Mouse (Mus musculus) C2C12 (cell line): ENCODE results near the gene Elavl4.

Experiments used
- CTCF ChIP-seq: IDR thresholded peaks from one replicate; pipeline ENCODE4 v1.5.1; 2011; ENCODE audit not compliant: control insufficient read depth, insufficient read depth, insufficient read length
- FOSL1 ChIP-seq: IDR thresholded peaks from one replicate; pipeline ENCODE4 v1.8.0; 2011; ENCODE audit warnings: mild to moderate bottlenecking, low read length; ENCODE audit not compliant: poor library complexity, insufficient read depth, severe bottlenecking
- MAX ChIP-seq: IDR thresholded peaks from one replicate; pipeline ENCODE4 v1.6.1; 2011; ENCODE audit warnings: mild to moderate bottlenecking, control low read depth
- MYOG ChIP-seq: IDR thresholded peaks from one replicate; pipeline ENCODE4 v1.6.1; 2011; ENCODE audit not compliant: control insufficient read depth, insufficient read length; ENCODE audit errors: extremely low read depth

DNA sequence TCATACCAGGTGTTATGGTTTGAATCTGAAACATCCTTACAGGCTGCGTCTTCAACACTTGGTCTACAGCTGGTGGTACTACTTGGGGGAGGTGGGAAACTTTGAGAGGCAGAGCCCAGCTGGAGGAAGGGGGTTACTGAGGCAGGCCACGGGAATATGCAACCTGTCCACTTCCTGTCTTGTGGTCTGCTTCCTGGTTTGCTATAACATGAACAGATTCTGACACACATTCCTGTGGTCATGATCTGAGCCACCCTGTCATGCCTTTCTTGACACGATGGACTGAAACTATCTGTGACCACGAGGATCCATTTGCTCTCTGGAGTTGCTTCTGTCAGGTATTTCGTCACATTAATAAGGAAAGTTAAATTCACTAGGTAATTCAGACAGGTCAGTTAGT, 179.7 kb downstream of the Elavl4 start:
- TF ChIP-seq MAX, result no peak
- TF ChIP-seq CTCF, result no peak
- TF ChIP-seq MYOG, result no peak
- no peak for TF ChIP-seq FOSL1
